Mouse (Mus musculus) kidney, embryonic 14.5 days (tissue): ENCODE data around the gene Hist1h3d. TPM values are rescaled to one million over a fixed set of nuclear protein-coding genes. Genes with fewer than 3 reads are reported as not detected.
"Not testable (repeated sequence)": the region's sequence is repeated elsewhere in the genome, so short reads cannot be mapped to it uniquely, and the experiment has no call there.

ENCODE experiments used
- ATAC-seq: fragments of 200-750 bp; cut with Nextera tagmentation; 2 replicates; pipeline ENCODE4 v1.8.0; 2017; ENCODE audit warnings: moderate number of reproducible peaks, mild to moderate bottlenecking, moderate TSS enrichment, moderate library complexity; ENCODE audit not compliant: low FRiP score, low TSS enrichment
- H3K27ac ChIP-seq: fragments of 300-500 bp; sonication (generic); 2 replicates; pipeline ENCODE4 v1.5.1; 2014; ENCODE audit warnings: low read depth, mild to moderate bottlenecking, low read length, moderate library complexity, mixed read lengths
- H3K27me3 ChIP-seq: fragments of 300-500 bp; sonication (generic); 2 replicates; pipeline ENCODE4 v1.6.1; 2014; ENCODE audit warnings: mild to moderate bottlenecking, low read length; ENCODE audit not compliant: control insufficient read depth, insufficient read depth
- H3K36me3 ChIP-seq: fragments of 300-500 bp; sonication (generic); 2 replicates; pipeline ENCODE4 v1.6.1; 2014; ENCODE audit warnings: low read length, mixed read lengths; ENCODE audit not compliant: control insufficient read depth, insufficient read depth
- H3K4me1 ChIP-seq: fragments of 300-500 bp; sonication (generic); 2 replicates; pipeline ENCODE4 v1.6.1; 2014; ENCODE audit warnings: low read length, mixed read lengths; ENCODE audit not compliant: control insufficient read depth, insufficient read depth
- H3K4me2 ChIP-seq: fragments of 300-500 bp; sonication (generic); replicated peaks from 2 replicates; pipeline ENCODE4 v1.6.1; 2014; ENCODE audit warnings: low read depth, mild to moderate bottlenecking, low read length
- H3K4me3 ChIP-seq: fragments of 300-500 bp; sonication (generic); 2 replicates; pipeline ENCODE4 v1.5.1; 2014; ENCODE audit warnings: mild to moderate bottlenecking, low read length
- H3K9ac ChIP-seq: fragments of 300-500 bp; sonication (generic); 2 replicates; pipeline ENCODE4 v1.6.1; 2014; ENCODE audit warnings: low read depth, mild to moderate bottlenecking, low read length, moderate library complexity
- H3K9me3 ChIP-seq: fragments of 300-500 bp; sonication (generic); 2 replicates; pipeline ENCODE4 v1.6.1; 2016; ENCODE audit warnings: low read length; ENCODE audit not compliant: control insufficient read depth
- WGBS: fragments of 180-500 bp; shearing (Covaris S2); extraction: QIAGEN DNeasy Blood & Tissue Kit; methylation state at CpG from one replicate; pipeline ENCODE4 v1.1.7; 2014; 5-methylcytosine and 5-hydroxymethylcytosine counted together
- polyA plus RNA-seq: library from polyadenylated mRNA; unstranded; fragments of >200 nt; fragmentation: Nextera tagmentation; extraction: Ambion mirVana; gene quantifications from 2 replicates; pipeline ENCODE4 v1.2.1, GENCODE M21; 2014

Gene Hist1h3d
- polyA plus RNA-seq, 1 experiment from 2014 or later = 12.0 TPM

- ATAC-seq = no peak
- WGBS = 27% methylated on average over 2 of the region's 2 CpGs
- Histone ChIP-seq H3K4me2 (peak overlapping the region; percentile 69), H3K9ac (peak overlapping the region; percentile 82), H3K36me3 (no peaks in the 10 kb centered on the region), H3K27me3 (no peaks in the 10 kb centered on the region), H3K9me3 (no peaks in the 10 kb centered on the region), H3K4me1 (0 out of 2 replicates have a peak, but pooled peaks cover 6% of the 10 kb centered on the region), H3K4me3 (peak overlapping the region; percentile 43), H3K27ac (peak overlapping the region; percentile 92)
Observed at GRCm38 (mm10) chr13:23572218-23573033, 3.1 kb upstream of the Hist1h3d start.

GRCm38 (mm10) chr13:23573034-23573897 is 2.3 kb upstream of the Hist1h3d start:
- 12% methylated on average over 17 of the region's 20 CpGs for WGBS
- not testable (repeated sequence) for H3K36me3 ChIP-seq, ATAC-seq, H3K9me3 ChIP-seq, H3K4me1 ChIP-seq, H3K27me3 ChIP-seq
- Histone ChIP-seq H3K4me2 (peak overlapping the region; percentile 69), H3K4me3 (peak overlapping the region; percentile 43), H3K9ac (peak overlapping the region; percentile 82), H3K27ac (peak overlapping the region; percentile 92)

GRCm38 (mm10) chr13:23573898-23574524 is 1.6 kb upstream of the Hist1h3d start, which contains the start of the genes Hist1h2bf and Hist1h2ad:
Gene Hist1h2bf (minus strand): TSS chr13:23574196.
Gene Hist1h2ad (plus strand): TSS chr13:23574381.
- H3K4me1 ChIP-seq, H3K9me3 ChIP-seq, H3K36me3 ChIP-seq, H3K27me3 ChIP-seq: not testable (repeated sequence)
- peak; percentile 92 for ATAC-seq
- peak within 1 kb of the TSS; percentile 82 for H3K9ac ChIP-seq
- peak within 1 kb of the TSS; percentile 69 for H3K4me2 ChIP-seq
- peak within 1 kb of the TSS; percentile 54 for H3K4me3 ChIP-seq
- peak within 1 kb of the TSS; percentile 94 for H3K27ac ChIP-seq
- under 1% methylated on average over 30 of the region's 42 CpGs for WGBS

GRCm38 (mm10) chr13:23574546-23575170 is 905 bp upstream of the Hist1h3d start:
- Histone ChIP-seq H3K9ac (peak overlapping the region; percentile 82), H3K4me3 (peak overlapping the region; percentile 54), H3K4me2 (peak overlapping the region; percentile 46), H3K27ac (peak overlapping the region; percentile 94)
- H3K4me1 ChIP-seq, H3K9me3 ChIP-seq, H3K27me3 ChIP-seq, ATAC-seq, H3K36me3 ChIP-seq: not testable (repeated sequence)
- 4% methylated on average over 7 of the region's 39 CpGs for WGBS

GRCm38 (mm10) chr13:23575864-23576313 is 326 bp downstream of the Hist1h3d start:
- peak overlapping the region; percentile 78 for H3K27ac ChIP-seq
- peak overlapping the region; percentile 54 for H3K4me3 ChIP-seq
- H3K36me3 ChIP-seq, H3K9me3 ChIP-seq, ATAC-seq, H3K27me3 ChIP-seq, H3K4me1 ChIP-seq: not testable (repeated sequence)
- H3K4me2 ChIP-seq = peak overlapping the region; percentile 60
- H3K9ac ChIP-seq = peak overlapping the region; percentile 80
- 0% methylated on average over 8 of the region's 40 CpGs for WGBS

- no peaks in the 10 kb centered on the region for H3K36me3 ChIP-seq
- WGBS = 6% methylated on average over 7 of the region's 7 CpGs
- no peaks in the 10 kb centered on the region for H3K9me3 ChIP-seq
- no peak for ATAC-seq
- peak overlapping the region; percentile 80 for H3K9ac ChIP-seq
- H3K27ac ChIP-seq = peak overlapping the region; percentile 78
- 0 out of 2 replicates have a peak, but pooled peaks cover 11% of the 10 kb centered on the region for H3K4me1 ChIP-seq
- H3K27me3 ChIP-seq = no peaks in the 10 kb centered on the region
- H3K4me2 ChIP-seq = peak overlapping the region; percentile 60
- peak overlapping the region; percentile 54 for H3K4me3 ChIP-seq
Observed at GRCm38 (mm10) chr13:23576351-23576881, 853 bp downstream of the Hist1h3d start.

- no peaks in the 10 kb centered on the region for H3K27me3 ChIP-seq
- H3K9me3 ChIP-seq = no peaks in the 10 kb centered on the region
- 0 out of 2 replicates have a peak, but pooled peaks cover 11% of the 10 kb centered on the region for H3K4me1 ChIP-seq
- H3K27ac ChIP-seq = peak overlapping the region; percentile 78
- peak overlapping the region; percentile 60 for H3K4me2 ChIP-seq
- H3K36me3 ChIP-seq = no peaks in the 10 kb centered on the region
- peak overlapping the region; percentile 54 for H3K4me3 ChIP-seq
- peak overlapping the region; percentile 80; the same call in 1 of the 2 replicates for H3K9ac ChIP-seq
- 43% methylated on average over 6 of the region's 6 CpGs for WGBS
- ATAC-seq = no peak
Observed at GRCm38 (mm10) chr13:23576906-23577639, 1.5 kb downstream of the Hist1h3d start.
